Mouse (Mus musculus) left cerebral cortex, postnatal 10 days (tissue): Measurements from ENCODE around the gene Nkx6-1. TPM values are rescaled to one million over a fixed set of nuclear protein-coding genes. Genes with fewer than 3 reads are reported as not detected.
A peak's percentile ranks its signal among the peaks of the same experiment; 100 is the strongest.

Experiments
- DNase-seq, 2 experiments: peaks; one replicate each; pipeline ENCODE4 v3.0.0; 2021 to 2022; ENCODE audit warnings: low spot score in 2 of 2, mixed read lengths in 1 of 2; ENCODE audit errors: extremely low spot score in 1 of 2
- intact Hi-C: fragments of 180-260 bp; cut with DNase I; formaldehyde crosslinking; loops from one replicate; pipeline ENCODE4 v1.15.1; 2025
- total RNA-seq, 2 experiments: library from RNA; stranded (reverse); gene quantifications; 2 replicates each; pipeline ENCODE4 v1.2.3; 2021

Nkx6-1 gene
- total RNA-seq, 2 experiments from 2014 or later: 0.28 to 0.36 TPM

DNA sequence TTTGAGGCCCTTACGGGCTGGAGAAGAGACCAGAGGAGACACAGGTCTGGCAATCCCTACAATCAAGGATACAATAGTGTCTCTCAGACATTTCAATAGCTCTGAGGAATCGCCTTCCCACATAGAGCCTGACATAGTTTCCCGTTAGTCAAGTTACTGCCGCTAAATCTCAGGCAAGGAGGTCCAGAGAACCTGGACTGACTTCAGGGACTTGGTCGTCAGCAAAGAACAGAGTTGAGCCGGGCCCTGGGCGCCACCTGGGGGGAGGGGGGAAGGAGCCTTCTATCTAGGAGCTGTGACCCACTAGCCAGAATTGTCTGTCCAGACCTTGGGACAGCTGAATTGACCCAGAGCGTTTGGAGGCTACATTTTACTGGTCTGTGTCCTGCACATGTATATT, 2.3 kb downstream of the Nkx6-1 start:
- intact Hi-C loops: no loop called here
- no peak for DNase-seq

DNA sequence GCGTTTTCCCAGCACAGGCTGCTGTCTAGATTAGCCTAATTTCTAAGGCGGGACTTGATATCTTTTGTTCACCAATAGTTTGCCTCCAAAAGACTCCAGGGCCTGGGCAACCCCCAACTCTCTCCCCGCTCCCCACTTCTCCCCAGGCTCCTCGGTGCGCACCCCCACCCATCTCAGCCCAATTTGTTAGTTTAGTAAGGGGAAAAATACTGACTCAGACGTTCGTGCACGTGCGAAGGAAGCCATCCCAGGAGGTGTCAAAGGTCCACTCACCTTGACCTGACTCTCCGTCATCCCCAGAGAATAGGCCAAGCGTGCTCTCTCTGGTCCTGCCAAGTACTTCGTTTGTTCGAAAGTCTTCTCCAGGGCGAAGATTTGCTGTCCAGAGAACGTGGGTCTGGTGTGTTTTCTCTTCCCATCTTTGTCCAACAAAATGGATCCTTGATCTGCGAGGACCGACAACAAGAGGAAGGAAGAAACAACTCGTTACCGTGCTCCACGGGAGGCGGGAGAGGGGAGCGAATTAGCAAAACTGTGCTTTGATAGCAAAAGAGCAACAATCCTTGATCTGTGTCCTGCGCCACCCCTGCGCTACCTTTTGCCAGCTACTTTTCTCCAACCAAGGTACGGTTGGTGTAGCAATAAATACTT, 3.1 kb downstream of the Nkx6-1 start:
- intact Hi-C loops: no loop called here
- DNase-seq: no peak

DNA sequence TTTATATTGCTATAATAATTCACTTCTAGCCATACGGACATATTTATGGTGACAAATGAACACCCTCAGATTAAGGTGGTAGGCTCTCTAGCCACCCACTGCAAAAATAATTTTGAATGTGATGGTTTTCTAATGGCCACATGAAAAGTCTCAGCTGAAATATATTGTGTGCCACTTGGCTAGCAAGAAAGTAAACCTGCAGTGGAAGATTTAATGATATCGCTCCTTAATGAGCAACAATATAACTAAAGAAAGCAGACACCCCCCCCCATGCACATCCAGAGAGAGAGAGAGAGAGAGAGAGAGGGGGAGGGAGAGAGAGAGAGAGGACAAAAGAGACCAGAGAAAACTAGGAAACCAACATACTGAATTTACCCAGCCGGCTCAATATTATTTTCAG, 4.1 kb downstream of the Nkx6-1 start:
- intact Hi-C loops: no loop called here
- no peak for DNase-seq

DNA sequence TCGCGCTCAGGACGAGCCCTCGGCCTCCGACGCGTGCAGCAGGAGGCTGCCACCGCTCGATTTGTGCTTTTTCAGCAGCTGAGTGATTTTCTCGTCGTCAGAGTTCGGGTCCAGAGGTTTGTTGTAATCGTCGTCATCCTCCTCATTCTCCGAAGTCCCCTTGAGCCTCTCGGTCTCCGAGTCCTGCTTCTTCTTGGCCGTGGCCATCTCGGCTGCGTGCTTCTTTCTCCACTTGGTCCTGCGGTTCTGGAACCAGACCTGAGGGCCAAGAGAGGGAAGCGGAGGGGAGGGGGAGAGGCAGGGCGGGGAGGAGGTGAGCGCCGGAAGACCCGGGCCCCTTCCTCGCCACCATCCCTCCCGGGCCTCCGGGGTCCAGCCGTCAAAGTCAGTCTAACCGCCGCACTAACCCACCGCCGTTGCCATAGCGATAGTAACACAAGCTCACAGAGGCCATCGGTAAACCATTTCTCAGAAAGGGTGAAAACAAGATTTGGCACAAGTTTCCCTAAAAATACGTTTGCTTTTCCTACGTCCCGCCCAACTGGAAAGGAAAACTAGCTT, 5.3 kb downstream of the Nkx6-1 start:
- intact Hi-C loops: no loop called here
- no peak for DNase-seq

DNA sequence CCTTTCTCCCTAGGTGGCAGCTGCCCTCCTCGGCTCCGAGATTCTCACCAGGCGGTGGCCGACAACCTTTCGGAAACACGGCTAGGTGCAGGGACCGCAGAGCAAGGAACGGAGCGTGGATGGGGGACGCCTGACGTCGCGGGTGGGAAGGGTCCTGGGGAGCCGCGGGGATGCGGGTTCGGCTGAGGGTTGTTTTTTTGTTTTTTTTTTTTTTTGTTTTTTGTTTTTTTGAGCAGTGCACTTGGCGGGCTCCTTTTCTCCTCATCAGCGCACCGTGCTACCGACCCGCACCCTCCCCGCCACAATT, 5.9 kb downstream of the Nkx6-1 start:
- DNase-seq: no peak
- intact Hi-C loops: no loop called here

DNA sequence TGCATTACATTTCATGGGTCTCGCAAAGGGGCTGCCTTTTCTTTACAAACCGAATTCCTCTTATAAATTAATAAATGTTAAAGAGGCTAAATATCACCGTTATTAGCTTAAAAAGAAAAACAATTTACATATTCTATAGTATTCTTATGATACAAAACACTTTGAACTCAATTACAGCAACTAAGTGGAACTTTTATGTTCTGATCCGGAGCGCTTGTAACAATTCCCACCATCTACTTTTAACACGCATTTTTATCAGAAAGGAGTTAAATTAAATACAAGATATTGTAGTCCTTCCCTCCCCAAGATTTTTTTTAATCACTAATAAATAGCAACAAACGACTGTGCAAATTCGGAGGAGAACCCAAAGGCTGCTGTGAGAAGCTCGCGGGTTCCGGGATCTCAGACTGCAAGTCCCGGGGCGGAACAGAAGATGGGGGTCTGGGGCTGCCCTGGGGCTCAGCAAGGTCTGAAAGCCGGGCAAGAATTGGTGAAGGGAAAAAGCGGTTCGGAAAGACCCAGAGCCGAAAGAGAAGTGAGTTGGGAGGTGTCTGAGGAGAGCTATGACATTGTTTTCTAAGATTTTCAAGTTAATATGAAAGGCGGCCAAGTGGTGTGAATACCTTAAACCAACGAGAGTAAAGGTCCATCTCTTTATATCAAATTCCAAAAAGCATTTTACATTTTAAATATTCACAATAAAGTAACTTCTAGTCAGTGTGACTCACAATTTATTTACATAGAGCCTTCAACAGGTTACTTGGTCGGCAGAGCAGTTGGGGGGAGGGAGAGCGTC, 6.4 kb downstream of the Nkx6-1 start:
- intact Hi-C loops: no loop called here
- no peak for DNase-seq

DNA sequence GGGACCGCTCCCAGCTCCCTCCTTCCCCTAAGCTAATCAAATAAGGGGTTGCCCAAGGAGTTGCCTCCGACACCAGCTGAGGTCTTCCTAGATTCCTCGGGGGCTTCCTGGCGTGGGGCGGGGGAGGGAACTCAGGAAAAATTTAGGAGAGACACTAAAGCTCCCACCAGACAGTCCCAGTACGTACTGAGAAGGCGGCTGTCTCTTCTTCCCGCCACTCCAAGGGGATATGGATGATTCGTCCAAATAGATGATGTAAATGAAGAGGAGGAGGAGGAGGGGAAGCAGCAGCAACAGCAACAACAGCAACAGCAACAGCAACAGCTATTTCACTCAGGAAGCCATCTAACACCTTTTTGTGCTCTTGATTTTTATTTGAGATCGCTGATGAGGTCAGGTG, 7.1 kb downstream of the Nkx6-1 start:
- intact Hi-C loops: no loop called here

DNA sequence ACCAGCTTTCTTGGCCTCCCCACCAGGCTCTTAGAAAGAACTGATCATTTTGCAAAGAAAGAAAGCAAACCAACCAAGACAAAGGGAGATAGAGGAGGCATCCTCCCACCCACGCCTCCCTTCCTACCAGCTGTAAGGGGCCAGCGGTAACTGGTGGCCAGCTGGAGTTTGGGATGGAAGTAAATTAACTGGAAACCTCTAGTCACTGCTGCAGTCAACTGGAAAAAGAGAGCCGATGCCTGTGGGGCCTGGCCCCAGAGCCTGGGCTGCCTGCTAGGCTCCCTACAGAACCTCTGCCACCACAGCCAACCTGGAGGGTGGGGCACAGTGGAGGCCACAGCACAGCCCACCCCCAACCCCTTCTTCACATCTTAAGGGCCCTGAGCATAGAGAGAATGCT, 8.7 kb downstream of the Nkx6-1 start:
- DNase-seq: no peak
- intact Hi-C loops: no loop called here

More for the DNA sequence above, 7.1 kb downstream of the Nkx6-1 start:
- no peak for DNase-seq

DNA sequence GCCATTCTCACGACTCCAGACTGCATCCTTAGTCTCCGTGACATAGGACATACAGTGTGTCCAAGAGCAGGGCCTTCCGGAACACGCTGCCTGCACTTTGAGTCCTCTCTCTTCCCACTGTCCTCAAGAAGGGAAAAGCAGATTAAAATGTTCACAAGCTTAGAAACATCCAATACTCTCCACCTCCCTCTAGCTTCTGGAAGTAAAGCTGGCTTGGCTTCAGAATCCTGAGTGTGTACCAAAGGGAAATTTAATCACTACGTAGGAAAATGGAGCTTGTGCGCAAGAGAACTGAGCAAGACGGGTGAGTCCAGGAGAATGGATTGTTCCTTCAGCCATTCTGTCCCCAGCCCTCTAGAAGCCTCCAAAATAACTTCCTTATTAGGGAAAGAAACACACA, 9.4 kb downstream of the Nkx6-1 start:
- DNase-seq: no peak
- intact Hi-C loops: no loop called here

DNA sequence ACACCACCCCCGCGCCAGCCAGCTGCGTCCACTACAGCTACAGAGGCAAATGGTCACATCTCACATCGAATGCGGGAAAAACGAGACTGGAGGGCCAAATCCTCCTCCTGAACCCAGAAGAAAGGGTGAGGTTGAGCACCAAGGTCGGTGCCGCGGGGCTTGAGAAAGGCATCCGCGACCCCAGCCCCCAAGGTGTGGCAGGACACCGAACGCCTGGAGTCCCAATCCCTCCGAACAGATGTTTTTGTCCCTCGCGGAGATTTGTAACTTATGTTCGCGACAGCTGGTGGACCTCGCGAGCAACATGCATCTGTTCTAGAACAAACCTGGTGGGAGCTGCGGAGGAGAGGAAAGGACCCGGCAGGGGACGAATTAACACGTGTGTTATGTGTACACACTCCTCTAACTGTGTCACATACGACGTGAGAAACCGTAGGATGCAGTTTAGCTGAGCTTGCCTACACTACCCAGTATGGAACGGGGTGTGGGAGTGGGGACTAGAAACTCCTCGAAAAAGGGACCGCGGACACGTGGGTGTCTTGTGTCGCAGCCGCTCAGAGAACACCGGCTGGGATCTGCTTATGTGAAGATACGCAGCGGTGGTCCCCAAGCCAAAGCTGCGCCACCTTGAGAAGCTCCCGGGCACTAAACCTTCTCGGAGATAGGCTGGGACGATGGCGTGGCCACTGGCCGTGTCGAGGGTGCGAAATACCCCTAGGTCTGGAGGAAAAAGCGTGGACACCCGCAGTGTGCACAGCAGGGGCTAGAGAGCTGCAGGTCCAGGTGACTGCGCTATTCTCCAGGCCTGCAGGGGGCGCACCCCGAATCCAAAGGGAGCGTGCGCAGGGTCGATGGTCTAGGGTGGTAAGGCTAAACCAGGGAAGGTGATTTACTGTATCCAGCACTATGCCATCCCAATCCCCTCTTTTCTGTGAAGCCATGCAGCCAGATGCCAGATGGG, 16.8 kb downstream of the Nkx6-1 start:
- DNase-seq: peak in 1 of 2 experiments; percentile 28
- intact Hi-C loops: loop anchor here (5.0 kb wide), 1 partner anchor 111 kb away; no protein-coding TSS in a partner anchor

DNA sequence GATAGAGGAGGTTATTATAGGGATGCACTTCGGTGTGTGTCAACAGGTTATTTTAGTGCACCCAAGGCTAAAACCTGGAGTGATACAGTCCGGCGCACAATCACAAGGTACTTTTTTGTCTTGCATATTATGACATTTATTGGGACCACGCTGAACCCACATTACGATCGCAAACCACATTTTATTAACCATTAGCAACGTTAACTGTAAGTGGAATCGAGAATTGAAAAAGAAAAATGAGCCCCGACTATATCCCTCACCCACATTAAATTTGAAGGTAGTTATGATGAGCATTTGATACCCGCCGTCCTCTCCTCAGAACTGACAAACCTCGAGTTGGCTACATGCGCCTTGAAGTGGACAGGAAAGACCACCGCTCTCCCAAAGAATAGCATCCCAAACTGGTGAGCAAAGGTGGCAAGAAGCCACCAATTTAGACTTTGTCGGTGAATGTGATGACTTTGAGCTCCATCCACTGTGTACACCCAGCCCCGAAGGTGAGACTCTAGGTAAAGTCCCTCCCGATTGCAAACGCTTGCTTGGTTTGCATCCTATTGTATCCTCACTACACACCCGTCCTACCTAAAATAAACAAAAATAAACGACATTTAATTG, 17.7 kb downstream of the Nkx6-1 start:
- intact Hi-C loops: loop anchor here (5.0 kb wide), 1 partner anchor 110 kb away; no protein-coding TSS in a partner anchor
- no peak for DNase-seq

DNA sequence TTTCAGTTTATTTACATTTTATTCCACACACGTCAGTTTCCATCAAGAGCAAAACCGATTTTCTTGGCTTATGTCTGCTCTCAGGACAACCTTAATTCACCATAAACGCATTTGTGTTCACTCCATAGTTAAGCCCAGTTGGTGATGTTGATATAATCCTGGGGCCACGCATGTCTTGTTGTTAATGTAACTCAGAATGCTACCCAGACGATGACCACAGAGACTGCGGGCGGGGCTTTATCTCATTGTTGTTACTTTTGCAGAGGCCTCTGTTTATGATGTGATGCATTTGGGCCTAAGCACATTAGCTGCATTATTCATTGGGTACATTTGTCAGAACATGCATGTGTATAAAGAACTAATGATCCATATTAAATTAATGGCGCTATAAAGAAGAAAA, 19.7 kb downstream of the Nkx6-1 start:
- no peak for DNase-seq
- intact Hi-C loops: loop anchor here (5.0 kb wide), 1 partner anchor 108 kb away; no protein-coding TSS in a partner anchor

DNA sequence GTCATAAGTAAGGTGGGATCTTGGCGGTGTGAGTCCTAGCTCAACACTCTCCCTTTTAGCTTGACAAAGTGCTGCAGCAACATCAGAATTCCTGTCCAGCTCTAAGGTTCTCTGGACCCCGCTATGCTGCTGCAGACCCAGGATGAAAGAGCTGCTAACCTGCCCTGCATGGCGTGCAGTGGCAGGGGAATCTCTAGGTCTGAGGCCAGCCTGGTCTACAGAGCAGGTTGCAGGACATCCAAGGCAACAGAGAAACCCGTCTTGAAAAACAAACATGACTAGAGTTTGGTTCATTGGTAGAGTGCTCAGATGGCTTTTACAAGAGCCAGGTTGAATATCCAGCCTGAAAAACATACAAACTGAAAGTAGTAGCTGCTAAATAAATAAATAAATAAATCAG, 26.7 kb downstream of the Nkx6-1 start:
- no peak for DNase-seq
- intact Hi-C loops: no loop called here

Other genes with a start within 250 kb of the Nkx6-1 start
- gene Cds1, start 100.1 kb upstream of the Nkx6-1 start, total RNA-seq: 10 to 100 TPM; 56.0 to 56.2 TPM